ENCODE assay signal across 11 mouse cellular contexts in the genomic region with DNA sequence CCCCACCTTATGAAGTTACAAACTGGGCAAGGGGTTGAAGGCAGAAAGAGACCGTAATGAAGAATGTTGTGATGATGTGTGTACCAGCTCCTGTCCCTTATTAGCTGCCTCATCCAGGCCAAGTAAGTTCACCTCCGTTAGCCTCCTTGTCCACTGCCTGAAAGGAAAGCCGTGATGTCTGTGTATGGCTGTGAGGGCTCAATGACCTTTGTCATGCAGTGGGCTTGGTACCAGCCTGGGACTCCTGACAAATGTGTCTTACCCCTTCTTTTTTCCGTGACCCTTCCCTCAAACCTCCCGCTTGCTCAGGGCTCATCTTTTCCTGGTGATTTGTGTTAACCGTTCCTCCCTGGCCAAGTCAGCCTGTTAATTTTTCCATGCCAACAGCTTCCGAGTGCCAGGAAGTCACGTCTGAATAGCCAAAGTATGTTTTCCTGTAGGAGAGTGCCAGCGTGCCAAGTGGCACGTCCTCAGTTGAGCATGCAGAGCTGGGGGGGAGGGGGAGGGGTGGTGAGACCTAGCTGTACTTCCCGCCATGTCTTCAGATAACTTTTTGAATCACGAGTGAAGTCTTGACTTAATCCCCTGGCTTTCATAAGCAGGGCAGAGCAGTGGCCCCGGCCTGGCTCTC.
DNase-seq lines count a peak whose midpoint lies in the region; ATAC-seq and TF ChIP-seq lines count a peak whose summit lies in the region.
"Had no signal": no experiment of that assay in that cellular context is flagged by ENCODE, and none has a peak within 500 bp of the region (broad histone marks: within the 10 kb centered on the region; RNA-seq: fewer than 3 reads in every experiment).

No protein-coding gene starts in this region.

- H3K36me3 ChIP-seq in hindbrain, embryonic 13.5 days = no peaks in the 10 kb centered on the region
- H3K36me3 ChIP-seq in hindbrain, embryonic 11.5 days (ENCODE audit: control insufficient read depth, insufficient read depth, low read length) = no peaks in the 10 kb centered on the region
- no peaks in the 10 kb centered on the region for H3K36me3 ChIP-seq in limb, embryonic 11.5 days (ENCODE audit: control insufficient read depth, insufficient read depth, low read length)
- H3K36me3 ChIP-seq: G1E had no signal

- peak overlapping the region; percentile 35; the same call in 1 of the 2 replicates for H3K9ac ChIP-seq in hindbrain, embryonic 13.5 days
- H3K9ac ChIP-seq in hindbrain, embryonic 11.5 days (ENCODE audit: low read depth, low read length) = no peak overlapping the region
- H3K9ac ChIP-seq in limb, embryonic 11.5 days (ENCODE audit: low read length) = 0 out of 2 replicates have a peak overlapping the region, but pooled peaks have one; percentile 28

- no peaks in the 10 kb centered on the region for H3K27me3 ChIP-seq in hindbrain, embryonic 13.5 days
- H3K27me3 ChIP-seq in hindbrain, embryonic 11.5 days (ENCODE audit: control insufficient read depth, insufficient read depth, low read length) = no peaks in the 10 kb centered on the region
- no peaks in the 10 kb centered on the region for H3K27me3 ChIP-seq in limb, embryonic 11.5 days (ENCODE audit: control insufficient read depth, insufficient read depth, low read length)

- TF ChIP-seq POLR2A in bone marrow, adult 2 months (IDR thresholded peaks at IDR 0.05; ENCODE audit: borderline replicate concordance, control insufficient read depth, low read depth, low read length) = no peak

- H3K27ac ChIP-seq in hindbrain, embryonic 13.5 days = no peak overlapping the region; the same call in 1 of the 2 replicates
- no peak overlapping the region for H3K27ac ChIP-seq in hindbrain, embryonic 11.5 days (ENCODE audit: low read depth, low read length)
- peak overlapping the region; percentile 71 for H3K27ac ChIP-seq in bone marrow, adult 2 months (ENCODE audit: control insufficient read depth, insufficient read depth, low read depth, low read length, poor library complexity)
- H3K27ac ChIP-seq in limb, embryonic 11.5 days (replicated peaks; ENCODE audit: low read depth, low read length) = no peak overlapping the region

- H3K9me3 ChIP-seq in hindbrain, embryonic 13.5 days = no peaks in the 10 kb centered on the region
- no peaks in the 10 kb centered on the region for H3K9me3 ChIP-seq in hindbrain, embryonic 11.5 days (ENCODE audit: control insufficient read depth, low read length)
- no peaks in the 10 kb centered on the region for H3K9me3 ChIP-seq in limb, embryonic 11.5 days (ENCODE audit: control insufficient read depth, low read length)
- H3K9me3 ChIP-seq: G1E had no signal

- TF ChIP-seq CTCF in bone marrow, adult 2 months (IDR thresholded peaks at IDR 0.05; ENCODE audit: control insufficient read depth, insufficient read depth, low read length) = no peak

- 68% methylated on average over 13 of the region's 13 CpGs for WGBS in hindbrain, embryonic 13.5 days
- WGBS in hindbrain, embryonic 11.5 days = 81% methylated on average over 13 of the region's 13 CpGs
- 66% methylated on average over 13 of the region's 13 CpGs for WGBS in bone marrow, adult 2 months
- 73% methylated on average over 13 of the region's 13 CpGs for WGBS in limb, embryonic 11.5 days

- no peak overlapping the region for H3K4me2 ChIP-seq in hindbrain, embryonic 13.5 days
- no peak overlapping the region for H3K4me2 ChIP-seq in hindbrain, embryonic 11.5 days (replicated peaks; ENCODE audit: low read depth, low read length)
- no peak overlapping the region for H3K4me2 ChIP-seq in limb, embryonic 11.5 days (ENCODE audit: low read depth, severe bottlenecking)

- no peak for DNase-seq in hindbrain, embryonic 11.5 days (ENCODE audit: low spot score)
- DNase-seq in cerebellum, postnatal 14 days = peak; percentile 54 to 62
- DNase-seq in limb, embryonic 11.5 days (ENCODE audit: low spot score) = no peak
- DNase-seq in right cerebral cortex, postnatal 25 days = no peak
- no peak for DNase-seq in frontal cortex, postnatal 10 days (ENCODE audit: low spot score in 2 of 2)
- DNase-seq in urinary bladder, postnatal 4 days (ENCODE audit: low spot score in 2 of 2) = no peak
- DNase-seq: adrenal gland, postnatal 25 days; gastrocnemius, postnatal 25 days had no signal

- H3K4me3 ChIP-seq in hindbrain, embryonic 13.5 days = no peak overlapping the region
- H3K4me3 ChIP-seq in hindbrain, embryonic 11.5 days (ENCODE audit: low read depth, low read length) = no peak overlapping the region
- H3K4me3 ChIP-seq in bone marrow, adult 2 months (replicated peaks; ENCODE audit: control insufficient read depth, low read depth, low read length) = no peak overlapping the region
- H3K4me3 ChIP-seq in limb, embryonic 11.5 days (ENCODE audit: low read depth, low read length) = no peak overlapping the region

- ATAC-seq in hindbrain, embryonic 13.5 days (ENCODE audit: low FRiP score) = no peak
- ATAC-seq in hindbrain, embryonic 11.5 days (ENCODE audit: low FRiP score) = no peak
- no peak for ATAC-seq in limb, embryonic 11.5 days (ENCODE audit: insufficient number of reproducible peaks, low FRiP score, low TSS enrichment, low read depth)

- H3K4me1 ChIP-seq in hindbrain, embryonic 13.5 days (replicated peaks) = peaks cover 65% of the 10 kb centered on the region
- H3K4me1 ChIP-seq in hindbrain, embryonic 11.5 days (replicated peaks; ENCODE audit: control insufficient read depth, insufficient read depth, low read length) = peaks cover 5% of the 10 kb centered on the region; the same call in 1 of the 2 replicates
- H3K4me1 ChIP-seq in bone marrow, adult 2 months (ENCODE audit: control insufficient read depth, insufficient read depth, low read length) = peaks cover 3% of the 10 kb centered on the region; the same call in 1 of the 2 replicates
- H3K4me1 ChIP-seq in limb, embryonic 11.5 days (ENCODE audit: control insufficient read depth, insufficient read depth, low read length) = peaks cover 22% of the 10 kb centered on the region

Comparison
In these comparisons a context has a peak if more than half of its experiments do, and no peak if none do; other contexts are left out.
1. DNase-seq: peak in cerebellum, postnatal 14 days (2 of 2); none in hindbrain, embryonic 11.5 days (single experiment), limb, embryonic 11.5 days (single experiment), right cerebral cortex, postnatal 25 days (single experiment), frontal cortex, postnatal 10 days (0 of 2) and urinary bladder, postnatal 4 days (0 of 2).